Mouse (Mus musculus) embryonic facial prominence, embryonic 11.5 days (tissue): ENCODE measurements around the gene Rpl14. TPM values are rescaled to one million over a fixed set of nuclear protein-coding genes. Genes with fewer than 3 reads are reported as not detected.
"Not testable (repeated sequence)": the region's sequence is repeated elsewhere in the genome, so short reads cannot be mapped to it uniquely, and the experiment has no call there.

Experiments used
- ATAC-seq: fragments of 200-750 bp; cut with Nextera tagmentation; replicated peaks from 2 replicates; pipeline ENCODE4 v1.8.0; 2017; ENCODE audit warnings: low read depth; ENCODE audit not compliant: insufficient number of reproducible peaks, low FRiP score, low TSS enrichment
- DNase-seq: peaks from one replicate; pipeline ENCODE4 v3.0.0-alpha.2; 2015; ENCODE audit warnings: low spot score
- H3K27ac ChIP-seq: fragments of 300-500 bp; sonication (generic); replicated peaks from 2 replicates; pipeline ENCODE4 v1.5.1; 2014; ENCODE audit warnings: mild to moderate bottlenecking, low read depth, low read length, control low read depth
- H3K27me3 ChIP-seq: fragments of 300-500 bp; sonication (generic); 2 replicates; pipeline ENCODE4 v1.6.1; 2014; ENCODE audit warnings: mild to moderate bottlenecking, low read length, moderate library complexity, mixed read lengths; ENCODE audit not compliant: control insufficient read depth, insufficient read depth
- H3K36me3 ChIP-seq: fragments of 300-500 bp; sonication (generic); replicated peaks from 2 replicates; pipeline ENCODE4 v1.6.1; 2014; ENCODE audit warnings: low read depth, mild to moderate bottlenecking, low read length, moderate library complexity, mixed read lengths; ENCODE audit not compliant: control insufficient read depth, insufficient read depth
- H3K4me1 ChIP-seq: fragments of 300-500 bp; sonication (generic); 2 replicates; pipeline ENCODE4 v1.6.1; 2014; ENCODE audit warnings: low read length, mixed read lengths; ENCODE audit not compliant: control insufficient read depth, insufficient read depth
- H3K4me2 ChIP-seq: fragments of 300-500 bp; sonication (generic); 2 replicates; pipeline ENCODE4 v1.6.1; 2014; ENCODE audit warnings: low read depth, mild to moderate bottlenecking, control low read depth, low read length, moderate library complexity
- H3K4me3 ChIP-seq: fragments of 300-500 bp; sonication (generic); 2 replicates; pipeline ENCODE4 v1.5.1; 2014; ENCODE audit warnings: low read depth, low read length, control low read depth
- H3K9ac ChIP-seq: fragments of 300-500 bp; sonication (generic); replicated peaks from 2 replicates; pipeline ENCODE4 v1.6.1; 2014; ENCODE audit warnings: mild to moderate bottlenecking, control low read depth, low read length
- H3K9me3 ChIP-seq: fragments of 300-500 bp; sonication (generic); replicated peaks from 2 replicates; pipeline ENCODE4 v1.6.1; 2016; ENCODE audit warnings: mild to moderate bottlenecking, low read length, inconsistent platforms, mixed read lengths; ENCODE audit not compliant: control insufficient read depth
- WGBS: fragments of 180-500 bp; shearing (Covaris S2); extraction: QIAGEN DNeasy Blood & Tissue Kit; methylation state at CpG from one replicate; pipeline ENCODE4 v1.1.7; 2014; 5-methylcytosine and 5-hydroxymethylcytosine counted together
- polyA plus RNA-seq: library from polyadenylated mRNA; unstranded; fragments of >200 nt; fragmentation: Nextera tagmentation; extraction: Ambion mirVana; gene quantifications from 2 replicates; pipeline ENCODE4 v1.2.1, GENCODE M21; 2014

Gene Rpl14
- polyA plus RNA-seq: 1,013 and 1,065 TPM in 2 replicates

DNA sequence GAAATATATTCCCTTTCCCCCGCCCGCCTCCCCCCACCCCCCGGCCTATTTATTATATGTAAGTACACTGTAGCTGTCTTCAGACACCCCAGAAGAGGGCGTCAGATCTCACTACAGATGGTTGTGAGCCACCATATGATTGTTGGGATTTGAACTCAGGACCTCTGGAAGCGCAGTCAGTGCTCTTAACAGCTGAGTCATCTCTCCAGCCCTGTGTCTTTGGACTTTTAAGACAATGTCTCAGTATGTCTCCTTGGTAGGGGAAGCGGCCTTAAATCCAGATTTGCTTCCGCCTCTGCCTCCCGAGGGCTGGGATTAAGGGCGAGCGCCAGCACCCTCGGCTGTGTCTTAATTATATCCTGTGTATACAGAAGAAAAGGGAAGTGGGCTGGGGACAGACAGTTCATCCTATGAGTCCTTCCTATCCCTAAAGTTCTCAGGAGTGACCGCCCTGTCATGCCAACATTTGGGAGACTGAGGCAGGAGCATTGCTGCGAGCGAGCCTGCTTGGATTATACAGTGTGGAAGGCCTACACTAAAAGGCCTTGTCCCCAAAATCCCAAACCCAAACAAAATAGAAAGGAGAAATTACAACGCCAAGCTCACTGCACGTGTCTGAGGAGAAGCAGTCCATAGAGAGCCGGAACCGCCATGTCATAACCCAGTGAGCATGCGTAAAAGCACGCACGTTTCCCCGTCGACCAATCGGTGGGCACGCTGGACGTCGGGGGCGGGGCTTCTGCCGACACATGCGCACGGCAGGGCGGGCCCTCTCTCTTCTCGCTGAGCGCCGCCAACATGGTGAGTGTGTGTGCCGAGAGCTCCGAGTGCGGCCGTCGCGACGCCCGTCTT lies at the start of gene Rpl14:
Rpl14 (plus strand) TSS at position 704 of the 852 bp plus-strand sequence.
- H3K9ac ChIP-seq: peak within 1 kb of the TSS; percentile 92
- ATAC-seq: peak; percentile 92
- H3K27ac ChIP-seq: peak within 1 kb of the TSS; percentile 20; the same call in 1 of the 2 replicates
- H3K27me3 ChIP-seq: no peaks in the 10 kb centered on the region
- WGBS: 6% methylated on average over 43 of the region's 43 CpGs
- H3K36me3 ChIP-seq: peaks cover 7% of the 10 kb centered on the region
- peak; percentile 97 for DNase-seq
- no peaks in the 10 kb centered on the region for H3K9me3 ChIP-seq
- peak within 1 kb of the TSS; percentile 88 for H3K4me3 ChIP-seq
- H3K4me2 ChIP-seq: peak within 1 kb of the TSS; percentile 92
- no peaks in the 10 kb centered on the region for H3K4me1 ChIP-seq

DNA sequence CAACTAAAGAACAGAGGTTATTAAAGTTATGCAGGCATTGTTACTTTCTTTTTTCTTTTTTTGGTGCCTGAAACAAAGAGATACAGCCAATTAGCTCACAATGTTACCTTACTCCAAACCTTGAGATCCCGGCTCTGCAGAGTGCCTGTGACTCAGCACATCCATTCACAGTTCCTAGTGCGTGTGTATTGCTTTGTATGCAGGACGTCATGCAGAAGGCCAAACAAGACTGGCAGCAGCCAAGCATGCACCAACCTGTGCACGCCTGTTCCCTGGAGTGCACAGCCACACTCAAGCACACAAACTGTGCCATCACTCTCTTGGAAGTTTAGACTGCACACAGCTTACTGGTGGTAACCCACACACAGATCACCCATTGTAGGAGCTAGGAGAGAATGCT lies 44.0 kb upstream of the Rpl14 start:
- Histone ChIP-seq H3K4me3 (no peak overlapping the region), H3K27ac (no peak overlapping the region), H3K9ac (no peak overlapping the region), H3K4me2 (no peak overlapping the region), H3K27me3 (no peaks in the 10 kb centered on the region), H3K9me3 (no peaks in the 10 kb centered on the region), H3K4me1 (no peaks in the 10 kb centered on the region), H3K36me3 (no peaks in the 10 kb centered on the region)
- DNase-seq (no peak), ATAC-seq (no peak)
- 75% methylated on average over 4 of the region's 4 CpGs for WGBS

DNA sequence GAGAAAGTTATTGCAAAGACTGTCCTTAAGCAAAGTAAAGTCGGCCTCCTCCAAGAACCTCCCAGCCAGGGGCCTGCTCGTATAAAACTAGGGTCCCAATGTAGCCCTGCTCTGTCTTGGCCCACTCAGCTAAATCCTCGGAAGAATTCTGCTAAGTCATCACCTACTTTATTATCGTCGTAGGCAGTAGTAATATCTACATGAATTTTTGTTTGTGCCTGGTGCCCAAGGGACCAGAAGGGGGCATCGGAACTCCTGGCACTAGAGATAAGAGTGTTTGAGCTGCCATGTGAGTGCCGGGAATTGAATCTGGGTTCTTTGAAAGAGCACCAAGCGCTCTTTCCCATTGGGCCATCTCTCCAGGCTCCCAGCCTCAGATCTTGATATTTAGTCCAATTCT lies 43.3 kb upstream of the Rpl14 start:
- H3K36me3 ChIP-seq: no peaks in the 10 kb centered on the region
- H3K27me3 ChIP-seq: no peaks in the 10 kb centered on the region
- H3K27ac ChIP-seq: no peak overlapping the region
- DNase-seq (no peak), ATAC-seq (no peak)
- no peak overlapping the region for H3K9ac ChIP-seq
- no peaks in the 10 kb centered on the region for H3K4me1 ChIP-seq
- no peak overlapping the region for H3K4me3 ChIP-seq
- no peaks in the 10 kb centered on the region for H3K9me3 ChIP-seq
- WGBS: 92% methylated on average over 8 of the region's 8 CpGs
- no peak overlapping the region for H3K4me2 ChIP-seq

DNA sequence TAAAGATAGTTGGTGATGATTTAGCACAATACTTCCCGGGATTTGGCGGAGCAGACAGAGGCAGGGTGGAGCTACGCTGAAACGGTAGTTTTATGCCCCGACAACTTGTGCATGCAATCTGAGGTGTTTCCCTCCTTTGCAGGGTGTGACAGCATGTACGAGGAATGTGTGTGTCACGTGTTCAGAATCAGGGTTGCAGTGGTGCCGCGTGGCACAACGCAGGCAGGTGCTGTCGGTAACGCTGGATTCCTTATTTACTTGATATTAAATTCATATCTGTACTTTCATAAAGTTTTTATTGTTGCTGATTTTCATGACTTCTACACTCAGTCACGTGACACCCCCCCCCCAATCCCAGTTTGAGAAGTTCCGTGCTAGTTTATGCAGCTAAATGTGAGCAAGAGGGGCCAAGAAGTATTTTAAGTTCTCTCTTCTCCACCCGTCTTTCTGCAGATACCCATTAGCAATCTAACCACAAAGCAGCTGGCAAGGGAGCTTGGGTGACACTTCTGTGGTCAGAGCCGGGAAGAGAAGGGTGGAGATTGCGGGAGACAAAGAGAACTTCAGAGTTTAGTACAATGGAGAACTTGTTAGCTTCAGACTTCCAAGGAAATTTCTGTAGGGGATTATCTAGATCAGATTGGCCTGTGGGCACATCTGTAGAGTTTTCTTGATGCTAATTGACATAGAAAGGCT lies 42.3 kb upstream of the Rpl14 start:
- no peak for DNase-seq
- 86% methylated on average over 17 of the region's 17 CpGs for WGBS

DNA sequence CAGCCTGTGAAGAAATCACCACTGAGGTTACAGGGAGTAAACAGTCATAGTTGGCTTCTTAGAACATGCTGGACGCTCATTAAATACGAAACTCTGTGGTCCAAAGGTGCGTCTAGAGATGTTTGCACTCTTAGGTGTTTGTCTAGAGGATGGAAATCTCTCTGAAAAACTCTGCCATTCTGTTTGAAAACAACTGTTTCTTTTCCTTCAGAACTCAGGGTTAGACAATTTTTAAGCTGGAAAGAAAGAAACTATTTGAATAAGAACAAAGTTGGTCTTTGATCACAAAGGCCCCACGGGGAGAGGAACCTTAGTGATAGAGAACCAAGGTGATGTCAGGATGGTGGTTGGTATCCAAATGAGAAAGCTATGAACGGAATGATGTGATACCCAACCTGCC lies 40.8 kb upstream of the Rpl14 start:
- 92% methylated on average over 5 of the region's 5 CpGs for WGBS
- Histone ChIP-seq H3K4me3 (no peak overlapping the region), H3K9me3 (no peaks in the 10 kb centered on the region), H3K27me3 (no peaks in the 10 kb centered on the region), H3K9ac (no peak overlapping the region), H3K36me3 (no peaks in the 10 kb centered on the region), H3K4me2 (no peak overlapping the region), H3K27ac (no peak overlapping the region), H3K4me1 (no peaks in the 10 kb centered on the region)
- ATAC-seq (no peak), DNase-seq (no peak)

More for the DNA sequence above, 42.3 kb upstream of the Rpl14 start:
- Histone ChIP-seq H3K9me3 (no peaks in the 10 kb centered on the region), H3K36me3 (no peaks in the 10 kb centered on the region), H3K4me3 (no peak overlapping the region), H3K27me3 (no peaks in the 10 kb centered on the region), H3K4me2 (no peak overlapping the region), H3K9ac (no peak overlapping the region), H3K27ac (no peak overlapping the region), H3K4me1 (no peaks in the 10 kb centered on the region)
- no peak for ATAC-seq

- no peak overlapping the region for H3K4me3 ChIP-seq
- H3K4me2 ChIP-seq: no peak overlapping the region
- no peaks in the 10 kb centered on the region for H3K4me1 ChIP-seq
- WGBS: 83% methylated on average over 6 of the region's 6 CpGs
- ATAC-seq (no peak), DNase-seq (no peak)
- H3K9ac ChIP-seq: no peak overlapping the region
- no peaks in the 10 kb centered on the region for H3K9me3 ChIP-seq
- H3K36me3 ChIP-seq: no peaks in the 10 kb centered on the region
- H3K27ac ChIP-seq: no peak overlapping the region
- no peaks in the 10 kb centered on the region for H3K27me3 ChIP-seq
Measured at GRCm38 (mm10) chr9:120532062-120532461, 39.2 kb upstream of the Rpl14 start.

- Histone ChIP-seq H3K27ac (no peak overlapping the region), H3K36me3 (no peaks in the 10 kb centered on the region), H3K27me3 (no peaks in the 10 kb centered on the region), H3K4me2 (no peak overlapping the region), H3K4me3 (no peak overlapping the region), H3K9me3 (no peaks in the 10 kb centered on the region), H3K9ac (no peak overlapping the region), H3K4me1 (no peaks in the 10 kb centered on the region)
- ATAC-seq: no peak
- 87% methylated on average over 6 of the region's 6 CpGs for WGBS
- no peak for DNase-seq
Measured at GRCm38 (mm10) chr9:120532691-120533090, 38.6 kb upstream of the Rpl14 start.

DNA sequence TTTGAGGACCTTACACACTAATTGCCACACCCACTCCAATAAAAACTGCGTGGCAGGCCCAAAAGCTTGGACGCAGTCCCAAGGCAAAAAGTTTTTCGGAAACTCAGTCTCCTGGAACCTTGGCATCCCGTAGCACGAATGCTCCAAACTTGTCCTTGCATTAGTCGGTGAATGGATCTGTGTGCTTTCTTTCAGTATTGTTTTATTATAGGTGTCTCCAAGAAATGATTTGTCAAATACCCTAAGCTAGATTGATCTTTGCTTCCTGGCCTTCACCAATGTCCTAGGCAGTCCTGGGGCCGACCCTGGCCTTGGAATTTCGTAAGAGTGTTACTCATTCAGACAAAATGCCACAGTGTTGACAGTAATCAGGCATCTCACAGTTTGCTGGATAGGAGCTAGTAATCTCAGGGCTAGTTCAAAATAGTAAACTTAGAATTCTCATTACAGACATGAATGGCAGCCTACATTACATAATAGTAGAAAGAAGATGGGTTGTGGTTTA lies 37.7 kb upstream of the Rpl14 start:
- H3K9ac ChIP-seq, DNase-seq, H3K36me3 ChIP-seq, H3K4me1 ChIP-seq, H3K9me3 ChIP-seq, H3K27ac ChIP-seq, H3K4me2 ChIP-seq, H3K4me3 ChIP-seq, H3K27me3 ChIP-seq, ATAC-seq: not testable (repeated sequence)
- 93% methylated on average over 8 of the region's 8 CpGs for WGBS
